Mouse (Mus musculus) brain, embryonic 14.5 days (tissue): Measurements from ENCODE around the gene Il12a.

Experiments
- CTCF ChIP-seq: fragments of 200-500 bp; IDR thresholded peaks from 2 replicates; pipeline ENCODE4 v1.5.1; 2012; ENCODE audit warnings: inconsistent platforms, mild to moderate bottlenecking, moderate library complexity, borderline replicate concordance; ENCODE audit not compliant: insufficient read depth, insufficient read length; ENCODE audit errors: extremely low read depth
- POLR2A ChIP-seq: fragments of 200-500 bp; IDR thresholded peaks from 2 replicates; pipeline ENCODE4 v1.6.1; 2012; ENCODE audit warnings: mild to moderate bottlenecking, inconsistent platforms, borderline replicate concordance; ENCODE audit not compliant: poor library complexity, insufficient read depth, insufficient read length, severe bottlenecking; ENCODE audit errors: extremely low read depth

DNA sequence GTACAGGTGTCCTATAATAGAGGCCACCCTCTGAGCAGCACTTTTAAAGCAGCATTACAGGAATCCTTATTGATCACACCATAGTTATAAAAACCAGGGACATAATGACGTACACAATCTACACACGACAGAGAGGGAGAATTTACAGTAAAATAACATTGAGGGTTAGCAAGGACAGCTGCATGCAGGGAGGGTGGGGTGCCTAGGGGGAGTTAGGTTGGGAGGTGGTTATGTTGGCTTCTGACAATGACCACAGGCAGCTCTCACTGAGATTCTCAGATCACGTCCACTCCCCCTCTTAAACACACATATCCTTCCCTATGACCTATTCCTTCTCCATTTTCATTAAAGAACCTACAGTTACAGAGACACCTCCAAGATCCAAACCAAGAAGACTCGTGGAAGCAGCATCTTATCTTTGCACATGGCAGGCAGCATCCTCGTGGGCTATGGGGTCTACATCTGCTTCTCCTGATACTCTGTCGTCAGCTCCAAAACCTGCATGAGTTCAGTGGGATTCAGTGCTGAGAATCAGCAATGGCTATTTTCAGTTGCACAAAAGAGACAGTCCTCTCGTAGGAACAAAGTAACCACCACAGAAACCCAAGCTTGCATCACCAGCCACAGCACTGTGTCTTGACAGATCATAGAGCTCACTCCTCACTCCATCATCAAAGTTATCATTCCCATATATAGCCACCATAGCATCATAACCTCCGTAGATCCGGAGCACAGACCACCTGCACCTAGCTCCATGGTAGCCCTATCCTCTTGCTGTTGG is 11.4 kb upstream of the Il12a start:
- TF ChIP-seq POLR2A (no peak), CTCF (no peak)
